Mouse (Mus musculus) adrenal gland, postnatal 36 days (tissue): Measurements from ENCODE around the gene Hmgb1. TPM values are rescaled to one million over a fixed set of nuclear protein-coding genes. Genes with fewer than 3 reads are reported as not detected.

ENCODE experiments used
- DNase-seq, 2 experiments: peaks; one replicate each; pipeline ENCODE4 v3.0.0; 2021; ENCODE audit warnings: mixed read lengths in 1 of 2
- total RNA-seq, 2 experiments: library from RNA; stranded (reverse); gene quantifications; 2 replicates each; pipeline ENCODE4 v1.2.3; 2021

Gene Hmgb1
- total RNA-seq, 2 experiments from 2014 or later, result 141 to 161 TPM

DNA sequence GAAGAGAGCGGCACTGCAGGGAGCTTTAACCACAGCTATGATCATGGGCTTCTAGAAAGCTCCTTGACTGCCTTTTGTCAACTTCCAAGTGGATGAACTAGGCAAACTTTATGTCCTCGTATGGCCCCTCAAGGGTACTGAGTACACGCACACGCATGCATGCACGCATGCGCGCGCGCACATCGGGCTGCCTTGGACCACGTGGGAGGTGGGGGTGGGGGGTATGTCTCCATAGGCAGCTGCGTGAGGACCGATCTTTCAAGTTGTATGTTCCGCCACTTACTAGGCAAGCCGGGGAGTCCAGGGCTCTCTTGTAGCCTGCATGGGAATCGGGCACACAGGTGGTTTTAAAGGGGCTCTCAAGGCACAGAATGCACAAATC lies 163.6 kb downstream of the Hmgb1 start:
- DNase-seq, result no peak

DNA sequence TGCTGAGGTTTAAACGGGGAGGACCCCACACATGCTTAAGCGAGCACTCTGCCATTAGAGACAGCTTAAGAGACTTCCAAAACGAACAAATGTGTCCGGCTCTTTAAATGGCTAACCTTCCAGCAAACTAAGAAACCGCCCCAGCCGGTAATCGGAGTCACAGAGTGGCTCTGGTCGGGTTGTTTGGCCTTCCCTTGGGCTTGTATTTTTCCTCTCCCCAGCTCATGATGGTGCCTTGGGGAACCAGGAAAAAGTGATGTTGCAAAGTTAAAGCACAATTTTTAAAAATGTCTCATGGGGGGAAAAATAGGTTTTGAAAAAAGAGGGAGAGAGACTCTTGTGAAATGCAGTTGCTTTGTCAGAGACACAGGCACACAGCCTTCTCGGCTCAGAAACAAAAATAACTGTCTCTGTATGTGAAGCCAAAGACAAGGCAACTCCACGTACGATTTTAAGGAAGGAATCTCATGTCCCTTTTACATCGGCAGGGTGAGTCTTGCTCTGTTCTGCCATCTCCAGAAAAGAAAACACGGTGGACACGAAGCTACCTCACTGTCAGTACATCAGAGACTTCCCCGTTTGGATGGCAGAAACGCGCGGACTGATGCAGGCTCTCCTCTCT lies 164.1 kb downstream of the Hmgb1 start:
- peak; percentile 50 to 56 for DNase-seq

DNA sequence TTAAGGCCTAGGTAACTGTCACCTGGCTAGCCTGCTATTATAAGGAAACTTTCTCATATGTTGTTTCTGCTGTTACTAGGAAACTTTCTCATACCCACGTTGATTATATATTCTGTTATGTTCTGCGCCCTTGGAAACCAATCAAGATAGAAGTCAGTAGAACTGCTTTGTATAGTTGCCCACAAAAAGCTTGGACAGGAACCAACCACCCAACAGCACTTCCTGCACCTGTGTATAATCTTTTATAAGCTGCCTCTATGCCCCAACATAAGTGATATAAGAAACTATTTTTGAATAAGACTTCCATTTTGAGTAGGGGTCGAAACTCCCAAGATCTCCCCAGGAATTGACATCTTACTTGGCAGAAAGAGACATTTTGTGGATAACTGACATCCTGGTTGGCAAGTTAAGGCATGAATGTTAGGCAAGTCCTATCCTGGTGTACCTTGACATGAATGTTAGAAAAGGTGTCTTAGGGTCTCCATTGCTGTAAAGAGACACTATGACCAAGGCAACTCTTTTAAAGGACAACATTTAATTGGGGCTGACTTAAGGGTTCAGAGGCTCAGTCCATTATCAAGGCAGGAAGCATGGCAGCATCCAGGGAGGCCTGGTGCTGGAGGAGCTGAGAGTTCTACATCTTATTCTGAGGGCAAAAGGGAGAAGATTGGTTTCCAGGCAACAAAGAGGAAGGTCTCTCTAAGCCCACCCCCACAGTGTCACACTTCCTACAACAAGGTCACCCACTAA lies 166.4 kb downstream of the Hmgb1 start:
- no peak for DNase-seq

DNA sequence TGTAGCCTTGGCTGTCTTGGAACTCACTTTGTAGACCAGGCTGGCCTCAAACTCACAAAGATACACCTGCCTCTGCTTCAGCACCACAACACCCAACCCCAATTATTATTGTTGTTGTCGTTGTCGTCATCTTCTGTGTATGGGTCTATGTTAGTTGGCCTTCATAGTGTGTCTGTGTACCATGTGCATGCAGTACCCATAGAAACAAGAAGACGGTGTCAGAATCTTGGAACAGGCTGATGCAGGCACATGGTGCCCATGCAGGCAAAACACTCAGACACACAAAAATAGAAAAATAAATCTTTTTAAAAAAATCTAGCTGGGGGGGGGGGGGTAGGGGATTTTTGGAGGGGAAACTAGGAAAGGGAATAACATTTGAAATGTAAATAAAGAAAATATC lies 167.1 kb downstream of the Hmgb1 start:
- no peak for DNase-seq

DNA sequence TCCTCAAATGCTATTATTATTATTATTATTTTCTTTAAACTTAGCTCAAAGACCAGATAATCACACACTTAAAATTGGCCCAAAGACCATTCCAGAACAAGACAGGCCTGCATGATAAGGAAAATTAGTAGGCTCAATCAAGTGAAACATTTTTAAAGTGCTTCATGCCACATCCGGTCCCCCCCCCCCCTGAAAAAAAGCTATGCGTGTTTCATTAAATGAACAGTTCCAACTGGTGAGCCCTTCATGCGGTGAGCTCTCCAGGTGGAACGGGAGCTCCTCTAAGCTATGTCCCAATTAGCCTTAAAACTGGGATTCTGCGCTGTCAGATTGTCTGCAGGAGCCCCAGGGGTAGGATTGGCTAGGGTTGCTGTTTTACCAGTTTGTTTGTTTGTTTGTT lies 168.0 kb downstream of the Hmgb1 start:
- DNase-seq, result no peak

DNA sequence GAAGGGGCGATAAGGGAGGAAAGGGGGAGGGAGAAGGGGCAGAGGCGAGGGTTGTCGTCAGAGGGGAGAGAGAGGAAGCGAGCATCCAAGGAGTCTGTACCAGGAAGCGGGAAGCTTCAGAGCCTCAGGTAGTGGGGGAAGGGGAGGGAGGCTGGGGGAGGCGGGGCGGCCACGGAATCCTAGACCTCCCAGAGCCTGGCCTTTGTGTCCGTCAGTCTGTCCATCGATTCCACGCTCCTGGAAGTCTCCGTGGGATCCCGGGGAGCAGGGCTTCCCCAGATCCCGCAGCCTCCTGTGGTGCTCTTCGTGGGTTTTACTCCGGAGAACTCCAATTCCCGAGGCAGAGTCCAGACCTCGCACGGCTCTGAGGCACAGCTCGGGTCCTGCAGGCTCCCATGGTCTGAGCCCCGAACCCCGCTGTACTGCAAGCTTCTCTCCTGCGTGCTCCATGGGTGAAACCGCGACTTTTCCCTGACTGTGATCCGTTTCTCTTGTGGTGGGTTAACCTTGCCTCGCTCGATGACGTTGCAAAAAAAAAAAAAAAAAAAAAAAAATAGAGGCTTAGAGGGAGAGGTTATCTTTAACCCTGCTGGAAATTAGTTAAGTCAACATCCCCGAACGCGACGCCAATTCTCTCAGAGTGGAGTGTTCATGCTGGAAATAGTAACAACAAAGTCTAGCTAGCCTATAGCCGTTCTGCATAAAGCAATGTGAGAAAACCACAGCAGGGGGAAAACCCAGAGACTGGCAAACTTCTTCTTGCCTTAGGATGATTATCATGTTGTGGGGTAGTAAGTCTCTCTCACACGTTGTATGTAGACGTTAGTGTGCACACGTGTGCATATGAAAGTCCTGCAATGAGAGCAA lies 168.7 kb downstream of the Hmgb1 start:
- DNase-seq, result peak; percentile 27 to 42

DNA sequence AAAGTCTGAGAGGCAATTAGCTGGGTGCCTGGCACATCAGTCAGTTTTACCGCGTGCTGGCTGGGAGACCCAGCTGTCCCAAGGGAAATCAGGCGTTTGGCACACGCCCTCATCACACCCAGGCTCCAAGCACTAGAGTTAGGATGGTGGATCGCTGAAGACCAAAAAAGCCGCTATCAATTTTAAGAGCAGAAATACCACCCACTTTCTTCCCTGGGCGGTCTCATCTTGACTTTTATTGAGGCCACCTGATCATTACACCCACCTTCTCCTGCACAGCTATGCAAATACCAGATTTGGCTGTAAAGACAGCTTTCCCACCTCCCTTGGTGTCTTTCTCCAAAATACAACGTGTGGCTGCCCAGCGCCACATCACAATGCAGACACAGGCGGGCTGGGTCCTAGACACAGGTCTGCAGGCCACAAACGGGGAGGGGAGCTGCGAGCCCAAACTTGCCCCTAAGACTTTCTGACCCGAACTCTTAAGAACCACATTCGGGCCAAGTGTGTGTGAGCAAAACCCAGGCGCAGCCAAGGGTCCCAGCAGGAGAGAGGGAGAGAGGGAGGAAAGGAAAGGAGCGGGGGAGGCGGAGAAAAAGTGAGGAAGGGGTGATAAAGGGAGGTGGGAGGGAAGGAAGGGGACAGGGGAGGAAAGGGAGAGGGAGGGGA lies 169.6 kb downstream of the Hmgb1 start:
- no peak for DNase-seq

DNA sequence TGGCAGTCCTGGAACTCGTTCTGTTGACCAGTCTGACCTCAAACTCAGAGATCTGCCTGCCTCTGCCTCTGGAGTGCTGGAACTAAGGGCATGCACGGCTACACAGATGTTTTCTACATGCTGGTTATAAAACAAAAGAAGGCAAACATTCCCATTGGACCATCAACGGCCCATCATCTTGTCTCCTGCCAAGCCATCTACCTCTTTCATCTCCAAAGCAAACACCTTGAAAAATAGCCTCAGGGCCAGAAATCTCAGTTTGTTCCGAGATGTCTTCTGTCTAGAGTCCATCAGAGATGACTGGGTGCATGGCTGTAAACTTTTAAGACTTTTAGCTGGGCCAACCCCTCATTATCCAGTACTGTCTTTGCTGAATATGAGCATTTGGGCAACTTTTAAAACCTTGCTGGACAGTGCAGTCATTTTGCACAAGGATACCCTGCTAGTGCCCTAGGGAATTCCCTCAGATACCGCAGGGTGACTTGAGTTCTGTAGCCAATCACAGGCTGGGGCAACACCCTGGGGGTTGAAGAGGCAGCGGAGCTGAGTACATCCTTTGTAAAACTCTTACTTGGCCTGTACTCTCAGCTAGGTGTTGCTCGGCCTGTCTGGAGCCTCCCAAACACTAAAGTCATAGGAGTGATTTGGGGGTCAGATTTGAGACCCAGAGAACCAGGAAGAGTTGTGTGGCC lies 170.3 kb downstream of the Hmgb1 start:
- no peak for DNase-seq

DNA sequence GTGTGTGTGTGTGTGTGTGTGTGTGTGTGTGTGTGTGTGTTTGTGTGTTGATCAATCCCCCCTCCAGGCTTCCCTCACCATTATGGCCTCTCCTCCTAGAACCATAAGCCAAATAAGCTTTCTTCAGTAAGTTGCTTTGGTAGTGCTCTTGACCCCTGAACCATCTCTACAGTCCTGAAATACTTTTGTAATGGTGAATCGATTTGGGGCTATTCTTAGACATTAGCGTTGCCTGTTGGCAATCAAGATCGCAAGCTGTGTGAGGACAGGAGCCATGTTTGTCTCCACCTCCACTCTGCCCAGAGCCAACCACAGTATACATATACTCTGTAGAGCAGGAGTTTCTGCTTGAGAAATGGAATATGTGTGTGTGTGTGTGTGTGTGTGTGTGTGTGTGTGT lies 175.2 kb downstream of the Hmgb1 start:
- no peak for DNase-seq

DNA sequence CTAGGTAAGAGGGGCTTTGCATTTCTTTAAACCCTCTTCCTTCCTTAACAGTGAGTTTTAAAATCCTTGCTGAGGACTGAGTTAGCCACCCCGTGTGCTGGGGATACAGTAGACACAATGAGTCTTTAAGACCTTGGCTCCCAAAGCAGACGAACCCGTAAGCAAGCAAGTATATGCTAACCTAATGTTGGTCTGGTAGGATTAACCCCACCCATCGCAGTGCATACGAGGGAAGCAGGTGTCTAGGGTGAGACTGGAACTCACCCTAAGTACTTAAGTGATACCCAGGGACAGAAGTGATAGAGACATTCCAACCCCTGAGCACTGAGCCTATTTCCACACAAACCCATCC lies 177.0 kb downstream of the Hmgb1 start:
- no peak for DNase-seq

DNA sequence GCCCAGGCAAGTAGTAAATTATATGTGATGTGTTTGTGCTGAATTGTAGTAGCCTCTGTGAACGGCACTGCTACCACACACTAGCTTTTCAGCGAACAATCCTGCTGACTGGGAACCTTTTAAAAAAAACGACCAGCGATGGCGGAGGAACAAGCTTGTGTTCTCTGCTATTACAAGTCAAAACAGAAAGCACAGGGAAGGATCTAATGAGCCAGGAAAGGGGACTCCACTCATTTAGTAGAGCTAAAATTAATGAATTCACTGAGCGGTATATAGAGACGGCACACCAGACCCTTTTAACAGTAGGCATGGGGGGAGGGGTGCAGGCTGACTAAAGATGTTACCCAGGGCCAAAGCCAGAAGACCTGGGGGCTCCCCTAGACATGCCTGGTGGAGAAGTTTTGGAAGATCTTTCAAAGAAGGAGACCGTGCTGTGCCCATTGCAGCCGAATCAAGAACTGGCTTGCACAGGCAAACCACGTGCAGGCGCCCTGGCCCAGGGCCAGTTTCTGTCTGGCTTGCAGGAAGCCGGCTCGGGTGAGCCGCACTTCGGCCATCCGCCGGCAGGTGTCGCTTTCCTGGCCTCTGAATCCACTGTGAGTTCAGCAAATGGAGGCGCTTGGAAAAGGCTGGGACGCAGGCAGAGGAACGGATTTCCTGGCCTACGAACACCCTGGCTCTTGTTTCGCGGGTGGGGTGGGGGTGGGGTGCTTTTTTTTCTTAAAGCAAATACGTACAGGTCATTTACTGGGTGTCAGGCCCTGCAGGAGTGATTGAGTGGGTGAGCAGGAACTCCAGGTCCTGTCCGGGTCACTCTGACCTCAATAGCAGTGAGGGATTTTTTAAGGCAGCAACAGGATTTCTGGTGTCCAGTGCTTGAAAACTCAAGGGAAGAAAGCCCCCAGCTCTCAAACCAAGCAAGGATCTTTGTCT lies 177.7 kb downstream of the Hmgb1 start:
- peak; percentile 100 for DNase-seq

DNA sequence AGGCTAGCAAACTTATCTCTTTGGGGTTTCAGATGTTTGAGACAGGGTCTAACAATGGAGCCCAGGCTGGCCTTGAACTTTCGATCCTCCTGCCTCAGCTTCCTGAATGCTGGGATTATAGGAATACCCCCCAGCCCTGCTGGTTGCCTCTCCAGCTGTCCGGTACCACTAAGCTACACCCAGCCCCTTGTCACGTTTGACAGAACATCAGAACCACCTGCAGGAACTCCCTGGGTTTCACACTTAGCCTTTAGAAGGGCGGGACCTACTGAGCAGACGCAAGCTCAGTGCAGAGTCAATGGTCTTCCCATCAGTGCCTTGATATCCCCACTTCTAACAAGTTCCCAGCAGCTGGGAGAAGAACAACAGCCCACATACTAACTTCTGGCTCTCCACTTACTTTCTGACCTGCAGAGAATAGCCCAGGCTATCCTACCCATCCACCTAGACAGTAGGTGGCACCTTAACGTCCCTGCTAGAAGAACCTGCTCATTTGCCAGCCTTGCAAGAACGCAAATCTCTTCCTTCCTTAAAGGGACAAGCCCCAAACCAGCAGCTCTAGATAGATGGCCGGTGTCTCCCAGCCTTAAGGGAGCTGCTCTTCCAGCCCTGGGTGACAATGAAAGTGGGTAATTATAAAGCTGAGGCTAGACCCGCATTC lies 178.5 kb downstream of the Hmgb1 start:
- no peak for DNase-seq

DNA sequence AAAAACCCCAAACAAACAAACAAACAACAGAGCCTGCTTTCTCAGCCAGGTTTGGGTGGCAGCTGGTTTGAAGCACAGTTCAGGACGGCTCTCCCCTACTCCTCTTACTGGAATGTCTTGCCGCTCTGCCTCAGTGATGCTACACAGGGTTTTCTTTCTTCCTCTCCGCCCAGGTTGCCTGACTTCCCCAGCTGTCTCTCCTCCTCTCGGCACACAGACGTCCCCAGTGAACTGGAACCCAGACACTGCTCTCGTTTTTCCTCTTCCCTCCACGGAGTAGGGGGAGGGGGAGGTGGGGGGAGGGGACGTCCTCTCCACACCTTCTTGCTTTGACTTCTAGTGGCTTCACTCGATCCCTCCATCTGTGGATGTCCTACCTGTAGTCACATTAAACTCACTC lies 179.2 kb downstream of the Hmgb1 start:
- no peak for DNase-seq

DNA sequence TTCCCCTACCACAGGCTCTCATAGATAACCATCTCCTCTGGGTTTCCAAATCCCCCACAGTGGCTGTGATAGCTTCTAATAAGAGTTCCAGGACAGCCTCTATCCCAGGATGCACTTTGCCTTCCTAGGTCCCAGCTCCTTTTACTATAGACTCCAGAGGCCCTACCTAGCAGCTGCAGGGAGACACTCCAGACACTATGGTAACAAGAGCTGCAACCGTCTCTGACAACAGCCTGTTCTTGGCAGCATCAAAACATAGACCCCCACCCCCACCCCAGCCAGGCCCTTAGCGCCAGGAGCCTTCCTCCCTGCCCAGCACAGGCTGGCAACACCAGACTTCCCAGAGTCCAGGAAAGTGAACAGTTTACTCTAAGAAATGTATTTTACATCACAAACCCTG lies 181.2 kb downstream of the Hmgb1 start:
- DNase-seq, result no peak

DNA sequence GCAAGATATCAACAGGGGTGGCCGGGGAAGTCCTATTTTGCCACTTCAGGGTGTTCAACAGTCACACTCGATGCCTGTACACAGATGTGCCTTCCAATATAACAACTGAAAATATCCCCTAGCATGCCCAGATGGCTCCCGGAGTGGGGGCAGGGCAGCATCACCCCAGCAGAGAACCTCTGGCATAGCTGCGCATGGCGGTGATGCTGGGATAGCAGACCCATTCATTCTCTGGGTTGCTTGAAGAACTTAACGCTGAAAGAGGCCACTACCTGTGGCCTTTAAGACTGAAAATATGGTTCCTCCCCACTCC lies 181.5 kb downstream of the Hmgb1 start:
- no peak for DNase-seq

DNA sequence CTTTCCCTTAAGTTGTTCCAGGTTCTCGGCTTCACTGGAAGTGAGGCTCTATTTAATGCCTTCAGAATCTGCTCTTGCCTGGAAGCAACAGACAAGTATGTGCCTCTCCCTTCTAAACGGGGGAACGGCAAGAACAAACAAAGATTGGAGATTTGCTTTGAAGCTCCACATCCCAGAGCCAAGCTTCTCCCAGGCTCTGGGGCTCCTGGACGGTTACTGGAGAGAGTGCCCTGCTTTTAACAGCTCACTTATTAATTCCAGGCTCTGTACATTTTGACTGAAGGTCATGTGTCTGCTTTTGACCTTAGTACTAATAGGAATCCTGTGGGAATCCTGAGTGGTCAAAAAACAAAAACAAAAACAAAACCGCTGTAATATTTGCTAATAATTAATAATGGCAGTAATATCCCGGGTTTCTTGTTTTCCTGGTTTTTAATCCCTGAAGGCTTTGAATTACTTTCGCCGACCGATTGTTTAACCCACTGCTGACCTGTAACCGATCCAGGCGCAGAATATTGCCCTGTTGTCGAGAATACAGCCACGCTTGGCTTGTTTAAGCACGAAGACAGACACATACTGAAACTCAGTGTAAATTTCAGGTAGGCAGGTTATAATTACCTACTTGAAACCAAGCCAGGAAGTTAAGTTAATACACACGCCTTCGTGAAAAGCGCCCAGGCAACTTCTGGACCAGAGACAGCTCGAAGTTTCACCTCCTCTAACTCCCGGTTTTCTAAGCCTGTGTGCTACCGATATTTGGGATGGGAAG lies 182.1 kb downstream of the Hmgb1 start:
- DNase-seq, result no peak

DNA sequence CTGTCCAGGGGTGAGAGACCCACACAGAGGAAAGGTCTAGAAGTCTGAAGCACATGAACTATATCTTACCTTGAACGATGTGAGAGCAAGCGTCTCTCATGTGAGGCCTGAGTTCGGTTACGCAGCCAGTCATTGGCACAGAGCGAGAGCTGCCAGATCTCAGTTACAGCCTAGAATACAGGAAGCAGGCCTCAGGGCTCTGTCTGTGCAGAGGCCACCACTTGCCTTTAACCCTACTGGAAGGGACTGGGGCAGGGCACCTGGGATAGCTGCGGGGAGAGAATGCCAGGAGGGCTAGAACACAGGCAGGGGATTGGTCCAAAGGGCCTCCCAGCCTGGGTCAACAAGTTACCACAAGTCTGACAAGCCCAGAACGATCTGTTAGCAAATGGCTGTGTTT lies 184.5 kb downstream of the Hmgb1 start:
- peak in 1 of 2 experiments; percentile 28 for DNase-seq

DNA sequence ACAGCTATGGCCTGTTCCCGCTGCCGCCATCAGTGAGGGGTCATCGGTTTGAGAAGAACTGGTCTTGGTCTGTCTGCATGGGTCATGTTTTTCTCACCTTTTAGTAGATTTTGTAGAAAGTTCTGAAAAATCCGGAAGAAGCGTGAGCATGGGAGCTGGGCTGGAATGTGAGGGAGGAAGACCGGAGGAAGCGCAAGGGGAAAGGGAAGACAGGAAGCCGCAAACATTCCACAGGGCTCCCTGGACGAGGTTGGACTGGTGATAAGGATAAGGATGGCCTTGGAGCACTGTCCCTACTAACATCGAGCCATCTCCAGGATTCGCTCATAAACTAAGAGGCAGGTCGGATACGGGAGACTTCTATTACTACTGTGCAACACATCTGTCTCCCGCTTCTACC lies 185.8 kb downstream of the Hmgb1 start:
- DNase-seq, result no peak

DNA sequence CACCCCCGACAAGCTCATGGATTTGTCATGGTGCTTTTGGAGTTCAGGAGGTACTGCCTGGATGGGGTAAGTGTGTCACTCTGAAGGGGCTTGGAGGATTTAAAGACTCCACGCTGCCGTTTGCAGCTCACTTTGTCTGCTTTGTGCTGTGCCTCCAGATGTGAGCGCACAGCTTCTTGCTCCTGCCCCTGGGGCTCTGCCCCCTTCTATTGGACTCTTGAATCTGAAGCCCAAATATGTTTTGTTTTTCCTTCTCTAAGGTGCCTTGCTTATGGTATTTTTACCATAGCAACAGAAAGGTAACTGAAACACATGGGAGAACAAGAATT lies 187.6 kb downstream of the Hmgb1 start:
- DNase-seq, result no peak
